Mouse (Mus musculus) midbrain, embryonic 16.5 days (tissue): Measurements from ENCODE around the gene Pom121l2. TPM values are rescaled to one million over a fixed set of nuclear protein-coding genes. Genes with fewer than 3 reads are reported as not detected.
"Not testable (repeated sequence)": the region's sequence is repeated elsewhere in the genome, so short reads cannot be mapped to it uniquely, and the experiment has no call there.

Source experiments
- ATAC-seq: fragments of 200-750 bp; cut with Nextera tagmentation; 2 replicates; pipeline ENCODE4 v1.8.0; 2017; ENCODE audit warnings: moderate TSS enrichment
- H3K27ac ChIP-seq: fragments of 300-500 bp; sonication (generic); 2 replicates; pipeline ENCODE4 v1.5.1; 2014; ENCODE audit warnings: mild to moderate bottlenecking, low read length, mixed read lengths
- H3K27me3 ChIP-seq: fragments of 300-500 bp; sonication (generic); 2 replicates; pipeline ENCODE4 v1.6.1; 2014; ENCODE audit warnings: low read depth, low read length, mixed read lengths; ENCODE audit not compliant: control insufficient read depth, insufficient read depth
- H3K36me3 ChIP-seq: fragments of 300-500 bp; sonication (generic); 2 replicates; pipeline ENCODE4 v1.6.1; 2014; ENCODE audit warnings: mild to moderate bottlenecking, low read length, moderate library complexity, mixed read lengths; ENCODE audit not compliant: control insufficient read depth, insufficient read depth
- H3K4me1 ChIP-seq: fragments of 300-500 bp; sonication (generic); 2 replicates; pipeline ENCODE4 v1.6.1; 2014; ENCODE audit warnings: mild to moderate bottlenecking, low read length, mixed read lengths; ENCODE audit not compliant: control insufficient read depth, insufficient read depth
- H3K4me2 ChIP-seq: fragments of 300-500 bp; sonication (generic); 2 replicates; pipeline ENCODE4 v1.6.1; 2014; ENCODE audit warnings: mild to moderate bottlenecking, low read length, mixed read lengths
- H3K4me3 ChIP-seq: fragments of 300-500 bp; sonication (generic); 2 replicates; pipeline ENCODE4 v1.5.1; 2014; ENCODE audit warnings: low read depth, mild to moderate bottlenecking, low read length, moderate library complexity, mixed read lengths
- H3K9ac ChIP-seq: fragments of 300-500 bp; sonication (generic); 2 replicates; pipeline ENCODE4 v1.6.1; 2014; ENCODE audit warnings: low read depth, low read length, mixed read lengths
- H3K9me3 ChIP-seq: fragments of 300-500 bp; sonication (generic); replicated peaks from 2 replicates; pipeline ENCODE4 v1.6.1; 2014; ENCODE audit warnings: mild to moderate bottlenecking, low read length, mixed read lengths; ENCODE audit not compliant: control insufficient read depth, poor library complexity, severe bottlenecking
- WGBS: fragments of 180-500 bp; shearing (Covaris S2); extraction: QIAGEN DNeasy Blood & Tissue Kit; methylation state at CpG from one replicate; pipeline ENCODE4 v1.1.7; 2014; 5-methylcytosine and 5-hydroxymethylcytosine counted together
- microRNA-seq: library from miRNA; unstranded; fragments of <30 nt; microRNA quantifications from one replicate; pipeline ENCODE4, GENCODE M21; 2017
- polyA plus RNA-seq: library from polyadenylated mRNA; unstranded; fragments of >200 nt; fragmentation: Nextera tagmentation; extraction: Ambion mirVana; gene quantifications from 2 replicates; pipeline ENCODE4 v1.2.1, GENCODE M21; 2015

Gene Pom121l2
- polyA plus RNA-seq, 1 experiment from 2014 or later = not detected

DNA sequence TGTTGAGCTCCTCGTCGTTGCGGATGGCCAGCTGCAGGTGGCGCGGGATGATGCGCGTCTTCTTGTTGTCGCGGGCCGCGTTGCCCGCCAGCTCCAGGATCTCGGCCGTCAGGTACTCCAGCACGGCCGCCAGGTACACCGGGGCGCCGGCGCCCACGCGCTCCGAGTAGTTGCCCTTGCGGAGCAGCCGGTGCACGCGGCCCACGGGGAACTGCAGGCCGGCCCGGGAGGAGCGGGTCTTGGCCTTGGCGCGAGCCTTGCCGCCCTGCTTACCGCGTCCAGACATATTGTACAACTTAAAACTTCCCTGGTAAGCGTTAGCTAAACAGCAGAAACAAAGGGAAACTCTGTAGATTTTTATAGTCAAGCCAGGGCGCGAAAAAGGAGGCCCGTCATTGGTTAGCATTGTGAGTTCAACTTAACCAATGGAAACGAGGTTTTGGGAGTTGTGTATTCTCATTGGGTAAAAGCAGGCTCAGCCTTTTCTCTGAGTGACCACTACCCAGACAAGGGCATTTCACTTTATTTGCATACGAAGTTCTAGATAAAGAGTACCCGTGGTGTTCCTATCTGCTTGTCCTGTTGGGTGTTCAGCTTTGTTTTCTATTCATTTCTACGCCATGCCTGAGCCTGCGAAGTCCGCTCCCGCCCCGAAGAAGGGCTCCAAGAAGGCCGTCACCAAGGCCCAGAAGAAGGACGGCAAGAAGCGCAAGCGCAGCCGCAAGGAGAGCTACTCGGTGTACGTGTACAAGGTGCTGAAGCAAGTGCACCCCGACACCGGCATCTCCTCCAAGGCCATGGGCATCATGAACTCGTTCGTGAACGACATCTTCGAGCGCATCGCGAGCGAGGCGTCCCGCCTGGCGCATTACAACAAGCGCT, 54.5 kb downstream of the Pom121l2 start, which contains the start of the genes Hist1h2ah and Hist1h2bk:
Hist1h2ah (minus strand) TSS at position 302 of the 882 bp plus-strand sequence.
Hist1h2bk (plus strand) TSS at position 604 of the 882 bp plus-strand sequence.
- peak within 1 kb of the TSS; percentile 59; the same call in 1 of the 2 replicates for H3K27ac ChIP-seq
- peak; percentile 99 for ATAC-seq
- not testable (repeated sequence) for H3K36me3 ChIP-seq, H3K27me3 ChIP-seq, H3K9me3 ChIP-seq
- under 1% methylated on average over 21 of the region's 69 CpGs for WGBS
- peak within 1 kb of the TSS; percentile 74 for H3K4me2 ChIP-seq
- peak within 1 kb of the TSS; percentile 35; the same call in 1 of the 2 replicates for H3K9ac ChIP-seq
- H3K4me3 ChIP-seq = peak within 1 kb of the TSS; percentile 43
- H3K4me1 ChIP-seq = peaks cover 22% of the 10 kb centered on the region

DNA sequence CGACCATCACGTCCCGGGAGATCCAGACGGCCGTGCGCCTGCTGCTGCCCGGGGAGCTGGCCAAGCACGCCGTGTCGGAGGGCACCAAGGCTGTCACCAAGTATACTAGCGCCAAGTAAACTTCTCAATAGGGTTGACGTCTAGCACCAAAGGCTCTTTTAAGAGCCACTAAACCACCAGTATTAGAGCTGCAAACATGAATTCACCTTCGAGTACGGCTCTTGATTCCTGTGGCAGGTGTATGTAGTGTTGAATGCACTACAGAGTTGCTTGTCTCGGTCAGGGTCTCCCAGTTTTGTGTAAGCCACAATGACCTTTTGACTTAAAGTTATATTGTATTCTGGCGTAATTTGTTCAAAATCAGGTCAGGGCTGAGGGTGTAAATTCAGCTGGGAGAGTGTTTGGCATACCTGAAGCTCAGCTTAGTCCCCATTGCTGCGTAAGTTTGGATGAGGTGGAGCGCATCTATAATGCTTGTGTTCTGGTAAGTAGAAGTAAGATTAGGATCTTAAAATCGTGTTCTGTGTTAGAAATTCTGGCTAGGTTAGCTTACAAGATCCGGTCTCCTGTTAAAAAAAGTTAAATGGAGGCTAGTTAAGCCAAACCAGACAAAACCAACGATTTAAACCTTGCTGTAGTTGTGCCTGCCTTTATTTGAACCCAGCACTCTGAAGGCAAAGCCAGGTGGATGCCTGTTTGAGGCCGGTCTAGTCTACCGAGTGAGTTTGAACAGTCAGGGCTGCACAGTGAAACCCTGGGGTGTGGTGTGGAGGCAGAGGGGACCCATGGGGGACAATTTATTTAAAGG, 55.4 kb downstream of the Pom121l2 start:
- Histone ChIP-seq H3K4me1 (peaks cover 25% of the 10 kb centered on the region), H3K4me3 (peak overlapping the region; percentile 40), H3K9ac (0 out of 2 replicates have a peak overlapping the region, but pooled peaks have one; percentile 21), H3K36me3 (no peaks in the 10 kb centered on the region), H3K4me2 (peak overlapping the region; percentile 74), H3K27ac (peak overlapping the region; percentile 59; the same call in 1 of the 2 replicates), H3K27me3 (no peaks in the 10 kb centered on the region), H3K9me3 (no peaks in the 10 kb centered on the region)
- 2% methylated on average over 17 of the region's 23 CpGs for WGBS
- ATAC-seq = peak; percentile 22; the same call in 1 of the 2 replicates

DNA sequence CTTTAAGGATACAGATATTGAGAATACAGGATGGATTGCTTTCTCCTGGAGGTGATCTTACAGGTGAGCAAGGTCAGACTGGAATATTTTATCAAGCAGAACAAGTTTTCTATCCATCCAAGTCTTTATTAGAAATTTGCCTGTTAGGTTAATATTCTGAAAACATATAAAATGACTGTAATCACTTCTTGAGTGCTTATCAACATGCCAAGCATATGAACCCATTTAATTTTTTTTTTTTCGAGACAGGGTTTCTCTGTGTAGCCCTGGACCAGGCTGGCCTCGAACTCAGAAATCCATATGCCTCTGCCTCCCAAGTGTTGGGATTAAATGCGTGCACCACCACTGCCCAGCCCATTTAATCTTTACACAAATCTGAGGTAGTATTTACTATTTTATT, 56.0 kb downstream of the Pom121l2 start:
- no peak for ATAC-seq
- WGBS = 65% methylated on average over 3 of the region's 3 CpGs
- no peak overlapping the region for H3K27ac ChIP-seq
- H3K4me2 ChIP-seq = no peak overlapping the region; the same call in 1 of the 2 replicates
- H3K36me3 ChIP-seq = no peaks in the 10 kb centered on the region
- no peak overlapping the region for H3K4me3 ChIP-seq
- peaks cover 29% of the 10 kb centered on the region for H3K4me1 ChIP-seq
- no peaks in the 10 kb centered on the region for H3K27me3 ChIP-seq
- H3K9me3 ChIP-seq = no peaks in the 10 kb centered on the region
- H3K9ac ChIP-seq = no peak overlapping the region

DNA sequence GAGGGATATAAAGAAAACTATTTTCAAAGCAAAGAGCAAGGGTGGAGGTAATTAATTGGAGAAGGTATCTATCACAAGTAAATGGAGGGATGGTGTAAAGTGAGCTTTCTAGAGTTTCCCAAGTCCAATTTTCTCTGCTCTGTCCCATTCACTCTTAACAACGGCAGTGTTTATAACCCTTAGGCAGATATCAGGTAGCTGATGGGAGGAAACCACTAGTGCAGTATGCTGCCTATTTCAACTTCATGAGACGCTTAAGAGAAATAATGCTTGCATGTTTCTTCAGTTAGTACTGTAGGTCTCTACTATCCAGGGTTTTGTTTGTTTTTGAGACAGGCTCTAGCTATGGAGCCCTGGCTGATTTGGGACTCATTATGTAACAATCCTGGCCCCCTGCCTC, 56.4 kb downstream of the Pom121l2 start:
- Histone ChIP-seq H3K27ac (no peak overlapping the region), H3K4me2 (no peak overlapping the region), H3K27me3 (no peaks in the 10 kb centered on the region), H3K36me3 (no peaks in the 10 kb centered on the region), H3K4me1 (peaks cover 33% of the 10 kb centered on the region), H3K4me3 (no peak overlapping the region), H3K9ac (no peak overlapping the region), H3K9me3 (no peaks in the 10 kb centered on the region)
- ATAC-seq = no peak
- 79% methylated on average over 2 of the region's 2 CpGs for WGBS

Small RNA genes lying within 50 kb of the gene (microRNA-seq; reads per million reads assigned to microRNA genes)
- gene Gm44390 = not detected

Other genes with a start within 250 kb of the Pom121l2 start
- 0.40 and 0.80 TPM in 2 replicates for gene Hist1h4j, start 246.1 kb upstream of the Pom121l2 start, polyA plus RNA-seq
- 2.7 TPM in 1 of 2 replicates, not detected in the other for gene Hist1h4k, start 230.7 kb upstream of the Pom121l2 start, polyA plus RNA-seq
- 4.9 and 5.7 TPM in 2 replicates for gene Hist1h2ak, start 227.4 kb upstream of the Pom121l2 start, polyA plus RNA-seq
- 1.1 TPM in 1 of 2 replicates, not detected in the other for gene Hist1h2bn, start 227.1 kb upstream of the Pom121l2 start, polyA plus RNA-seq
- gene Hist1h1b, start 200.6 kb upstream of the Pom121l2 start, polyA plus RNA-seq = 0.69 and 2.4 TPM in 2 replicates
- 13.1 and 17.6 TPM in 2 replicates for gene Hist1h3i, start 197.8 kb upstream of the Pom121l2 start, polyA plus RNA-seq
- gene Hist1h2an, start 194.0 kb upstream of the Pom121l2 start, polyA plus RNA-seq = not detected in 2 replicates
- 0.72 TPM in 1 of 2 replicates, not detected in the other for gene Hist1h2bp, start 193.7 kb upstream of the Pom121l2 start, polyA plus RNA-seq
- 3.4 and 3.5 TPM in 2 replicates for gene Hist1h2bq, start 171.0 kb upstream of the Pom121l2 start, polyA plus RNA-seq
- not detected in 2 replicates for gene Hist1h2ao, start 170.7 kb upstream of the Pom121l2 start, polyA plus RNA-seq
- 3.7 TPM in 1 of 2 replicates, not detected in the other for gene Hist1h4m, start 169.4 kb upstream of the Pom121l2 start, polyA plus RNA-seq
- gene Hist1h4n, start 149.0 kb upstream of the Pom121l2 start, polyA plus RNA-seq = 2.6 and 2.8 TPM in 2 replicates
- gene Hist1h2ap, start 147.7 kb upstream of the Pom121l2 start, polyA plus RNA-seq = 276 and 359 TPM in 2 replicates
- 2.9 and 3.5 TPM in 2 replicates for gene Hist1h2br, start 147.5 kb upstream of the Pom121l2 start, polyA plus RNA-seq
- gene Zfp184, start 36.1 kb upstream of the Pom121l2 start, polyA plus RNA-seq = 12.0 and 13.7 TPM in 2 replicates
- not detected in 2 replicates for gene Prss16, start 28.5 kb downstream of the Pom121l2 start, polyA plus RNA-seq
- gene Hist1h2ah, start 54.4 kb downstream of the Pom121l2 start, polyA plus RNA-seq = not detected in 2 replicates
- 1.3 TPM in 1 of 2 replicates, not detected in the other for gene Hist1h2bk, start 54.7 kb downstream of the Pom121l2 start, polyA plus RNA-seq
- 4.0 and 4.9 TPM in 2 replicates for gene Hist1h4i, start 60.2 kb downstream of the Pom121l2 start, polyA plus RNA-seq
- gene Hist1h2ag, start 61.8 kb downstream of the Pom121l2 start, polyA plus RNA-seq = 1.8 and 8.3 TPM in 2 replicates
- 1.5 and 2.3 TPM in 2 replicates for gene Hist1h2bj, start 62.0 kb downstream of the Pom121l2 start, polyA plus RNA-seq
- not detected in 2 replicates for gene Vmn1r188, start 103.2 kb downstream of the Pom121l2 start, polyA plus RNA-seq
- gene Vmn1r189, start 124.6 kb downstream of the Pom121l2 start, polyA plus RNA-seq = not detected in 2 replicates
- gene Vmn1r191, start 202.8 kb downstream of the Pom121l2 start, polyA plus RNA-seq = not detected in 2 replicates
- gene Vmn1r192, start 209.9 kb downstream of the Pom121l2 start, polyA plus RNA-seq = not detected in 2 replicates
- gene Vmn1r193, start 242.0 kb downstream of the Pom121l2 start, polyA plus RNA-seq = not detected in 2 replicates